8 mouse cellular contexts compared by ENCODE assay signal in the genomic region with DNA sequence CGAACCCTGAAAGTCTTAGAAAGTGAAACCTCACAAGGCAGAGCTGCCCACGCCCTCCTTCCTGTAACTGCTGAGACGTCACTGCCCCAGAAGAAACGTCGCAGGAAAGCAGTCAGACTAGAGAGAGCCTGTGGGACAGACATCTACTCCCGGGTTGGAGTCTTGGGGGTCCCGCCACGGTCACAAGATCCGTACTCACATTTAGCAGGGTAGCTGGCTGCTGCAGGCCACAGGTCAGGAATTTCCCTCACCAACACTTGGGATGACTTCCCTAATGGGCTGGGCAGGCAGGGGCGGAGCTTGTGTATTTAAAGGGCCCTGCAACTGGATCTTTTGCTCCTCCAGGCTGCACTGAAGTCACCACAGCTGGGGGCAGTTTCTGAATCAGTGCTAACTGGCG. TPM values are rescaled to one million over a fixed set of nuclear protein-coding genes. Genes with fewer than 3 reads are reported as not detected.
A peak's percentile ranks its signal among the peaks of the same experiment; 100 is the strongest.
DNase-seq lines count a peak whose midpoint lies in the region; ATAC-seq lines count a peak whose summit lies in the region.

A gene (minus strand): TSS at position 302 of the 400 bp plus-strand sequence.

- intact Hi-C loops in heart, postnatal 36 days (cut with DNase I): loop anchor here (2.0 kb wide), 1 partner anchor 38 kb away; a partner anchor contains a TSS

- no peak within 1 kb of the TSS; the same call in 1 of the 2 replicates for H3K4me3 ChIP-seq in forebrain, embryonic 13.5 days
- H3K4me3 ChIP-seq in limb, embryonic 10.5 days: peak within 1 kb of the TSS; percentile 87
- H3K4me3 ChIP-seq in midbrain, embryonic 11.5 days (ENCODE audit: low read depth, low read length): peak within 1 kb of the TSS; percentile 80

- H3K4me2 ChIP-seq in forebrain, embryonic 13.5 days: peak within 1 kb of the TSS; percentile 99
- H3K4me2 ChIP-seq in midbrain, embryonic 11.5 days: peak within 1 kb of the TSS; percentile 94

- H3K36me3 ChIP-seq in forebrain, embryonic 13.5 days (ENCODE audit: poor library complexity, severe bottlenecking): peaks cover 36% of the 10 kb centered on the region
- peaks cover 48% of the 10 kb centered on the region for H3K36me3 ChIP-seq in limb, embryonic 10.5 days
- 0 out of 2 replicates have a peak, but pooled peaks cover 4% of the 10 kb centered on the region for H3K36me3 ChIP-seq in midbrain, embryonic 11.5 days (ENCODE audit: control insufficient read depth, insufficient read depth, low read length)

- H3K27me3 ChIP-seq in forebrain, embryonic 13.5 days: no peaks in the 10 kb centered on the region
- no peaks in the 10 kb centered on the region for H3K27me3 ChIP-seq in limb, embryonic 10.5 days (ENCODE audit: low read depth, poor library complexity, severe bottlenecking)
- no peaks in the 10 kb centered on the region for H3K27me3 ChIP-seq in midbrain, embryonic 11.5 days (ENCODE audit: control insufficient read depth, insufficient read depth, low read length)

- ATAC-seq in forebrain, embryonic 13.5 days: no peak
- no peak for ATAC-seq in midbrain, embryonic 11.5 days (ENCODE audit: low FRiP score)

- H3K9me3 ChIP-seq in forebrain, embryonic 13.5 days (replicated peaks): no peaks in the 10 kb centered on the region
- no peaks in the 10 kb centered on the region for H3K9me3 ChIP-seq in limb, embryonic 10.5 days (replicated peaks)
- no peaks in the 10 kb centered on the region for H3K9me3 ChIP-seq in midbrain, embryonic 11.5 days (ENCODE audit: control insufficient read depth, low read length)

- 84% methylated on average over 11 of the region's 11 CpGs for WGBS in forebrain, embryonic 13.5 days
- 50% methylated on average over 11 of the region's 11 CpGs for WGBS in limb, embryonic 10.5 days
- 74% methylated on average over 11 of the region's 11 CpGs for WGBS in midbrain, embryonic 11.5 days

- peak within 1 kb of the TSS; percentile 86; the same call in 1 of the 2 replicates for H3K9ac ChIP-seq in forebrain, embryonic 13.5 days
- no peak within 1 kb of the TSS for H3K9ac ChIP-seq in midbrain, embryonic 11.5 days (ENCODE audit: low read length)

- peak; percentile 77 for DNase-seq in cerebellum, adult 11-12 months
- DNase-seq in cerebellum, postnatal 4 days (ENCODE audit: low spot score in 2 of 2): no peak
- peak; percentile 49 for DNase-seq in c-Kit-positive CD71-negative TER-119-negative erythroid progenitor cells, embryonic 14.5 days (ENCODE audit: low read depth)
- peak; percentile 77 to 82 for DNase-seq in heart, postnatal 36 days
- peak; percentile 54 for DNase-seq in limb, embryonic 10.5 days (ENCODE audit: low spot score)
- DNase-seq in midbrain, embryonic 11.5 days (ENCODE audit: low spot score, missing footprints): no peak
- DNase-seq in testis, postnatal 10 days (ENCODE audit: low spot score): peak; percentile 76

- H3K4me1 ChIP-seq in forebrain, embryonic 13.5 days: peaks cover 46% of the 10 kb centered on the region
- H3K4me1 ChIP-seq in limb, embryonic 10.5 days: peaks cover 42% of the 10 kb centered on the region
- peaks cover 13% of the 10 kb centered on the region for H3K4me1 ChIP-seq in midbrain, embryonic 11.5 days (ENCODE audit: control insufficient read depth, insufficient read depth, low read length)

- peak within 1 kb of the TSS; percentile 16; the same call in 1 of the 2 replicates for H3K27ac ChIP-seq in forebrain, embryonic 13.5 days
- peak within 1 kb of the TSS; percentile 98 for H3K27ac ChIP-seq in limb, embryonic 10.5 days
- no peak within 1 kb of the TSS for H3K27ac ChIP-seq in midbrain, embryonic 11.5 days (ENCODE audit: low read depth, low read length)

RNA-seq across cellular contexts. Expression of the gene that starts here (rescaled TPM):
- 2.5 and 3.2 TPM in 2 replicates for polyA plus RNA-seq in forebrain, embryonic 13.5 days (2015; fragmentation: Nextera tagmentation; extraction: Ambion mirVana)
- 10 to 100 TPM; 53.5 to 57.7 TPM for total RNA-seq in heart, postnatal 36 days (2021)
- 3.3 and 4.0 TPM in 2 replicates for polyA plus RNA-seq in limb, embryonic 10.5 days (2016; fragmentation: Nextera tagmentation; extraction: Ambion mirVana)
- 2.8 and 3.0 TPM in 2 replicates for polyA plus RNA-seq in midbrain, embryonic 11.5 days (2014; fragmentation: Nextera tagmentation; extraction: Ambion mirVana)

Comparison
In these comparisons a context has a peak if more than half of its experiments do, and no peak if none do; other contexts are left out.
1. DNase-seq: peak in cerebellum, adult 11-12 months (single experiment), c-Kit-positive CD71-negative TER-119-negative erythroid progenitor cells, embryonic 14.5 days (single experiment), heart, postnatal 36 days (2 of 2), limb, embryonic 10.5 days (single experiment) and testis, postnatal 10 days (single experiment); none in cerebellum, postnatal 4 days (0 of 2) and midbrain, embryonic 11.5 days (single experiment).